Mouse (Mus musculus) cerebellum, adult 2 months (tissue): ENCODE data around the gene Samd11.

ENCODE experiments used
- CTCF ChIP-seq: fragments of 200-500 bp; IDR thresholded peaks from 2 replicates; pipeline ENCODE4 v1.5.1; 2011; ENCODE audit warnings: low read depth, mild to moderate bottlenecking, control low read depth, low read length, moderate library complexity, borderline replicate concordance; ENCODE audit not compliant: insufficient read depth
- POLR2A ChIP-seq: fragments of 200-500 bp; IDR thresholded peaks from 2 replicates; pipeline ENCODE4 v1.6.1; 2011; ENCODE audit warnings: low read length, control low read depth, borderline replicate concordance; ENCODE audit not compliant: insufficient read depth

DNA sequence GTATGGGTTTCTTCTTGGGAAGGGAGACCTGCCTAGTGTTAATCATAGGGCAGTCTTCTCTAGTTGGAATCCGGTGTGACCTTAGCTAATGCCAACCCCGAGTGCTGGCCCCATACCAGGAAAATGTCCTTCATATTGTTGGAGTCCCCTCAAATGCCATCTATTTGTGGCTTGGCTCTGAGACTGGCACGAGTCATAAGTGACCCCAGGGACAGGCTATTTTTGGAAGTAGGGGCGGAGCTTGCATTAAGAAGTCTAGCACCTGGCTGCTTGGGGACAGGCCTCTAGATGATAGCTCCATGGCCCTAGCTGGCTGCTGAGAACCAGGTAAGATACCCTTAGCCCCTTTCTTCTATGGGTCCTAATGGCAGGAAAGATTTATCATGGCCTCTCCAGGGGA is 39.8 kb downstream of the Samd11 start, which contains the start of gene Perm1:
- TF ChIP-seq POLR2A, result no peak
- TF ChIP-seq CTCF, result no peak
